Mouse (Mus musculus): ENCODE measurements around the gene Elp6. TPM values are rescaled to one million over a fixed set of nuclear protein-coding genes. Genes with fewer than 3 reads are reported as not detected.

Elp6 gene
- polyA plus RNA-seq, 1 experiment from 2014 or later: 6.3 TPM

DNA sequence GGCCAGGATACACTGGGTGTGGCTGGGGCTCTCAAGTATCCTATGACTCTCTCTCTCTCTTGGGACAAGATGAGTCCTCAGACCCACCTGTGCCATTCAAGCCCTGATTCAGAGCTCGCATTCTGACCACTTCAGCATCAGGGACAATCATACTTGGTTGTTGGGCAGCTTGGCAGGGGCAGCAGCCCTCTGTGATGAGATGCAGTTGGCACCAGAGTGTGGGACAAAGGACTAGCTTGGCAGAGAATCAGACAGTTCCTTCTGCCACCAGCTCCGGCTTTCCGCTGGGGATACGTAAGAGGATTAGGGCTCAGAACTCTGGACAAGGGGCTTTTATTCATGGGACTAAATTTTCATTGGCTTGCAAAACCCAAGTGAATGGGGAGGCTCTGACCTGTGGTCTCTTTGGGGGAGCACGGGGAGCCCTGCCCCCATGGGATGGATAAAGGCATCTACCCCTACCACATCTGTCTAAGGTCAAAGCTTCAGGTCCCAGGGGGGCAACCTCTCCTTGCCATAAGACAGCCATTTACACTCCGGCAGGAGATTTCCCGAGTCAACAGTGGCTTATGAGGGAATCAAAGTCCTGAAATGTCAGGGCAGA, 17.6 kb upstream of the Elp6 start:
- no peak for TF ChIP-seq CTCF (IDR thresholded peaks at IDR 0.05; ENCODE audit: low read depth)
- H3K9me3 ChIP-seq (ENCODE audit: control insufficient read depth): no peaks in the 10 kb centered on the region
- WGBS: 83% methylated on average over 7 of the region's 7 CpGs
- H3K36me3 ChIP-seq (ENCODE audit: control insufficient read depth, insufficient read depth): no peaks in the 10 kb centered on the region
- no peak overlapping the region for H3K27ac ChIP-seq (ENCODE audit: low read depth, low read length)
- H3K4me3 ChIP-seq (ENCODE audit: low read depth, low read length): no peak overlapping the region
- ATAC-seq: no peak
- H3K4me1 ChIP-seq (replicated peaks; ENCODE audit: control insufficient read depth, insufficient read depth, low read length): no peaks in the 10 kb centered on the region
- no peak overlapping the region for H3K9ac ChIP-seq (ENCODE audit: low read depth, low read length)
- H3K27me3 ChIP-seq (replicated peaks; ENCODE audit: control insufficient read depth, insufficient read depth, low read length): no peaks in the 10 kb centered on the region
- no peak overlapping the region for H3K4me2 ChIP-seq (replicated peaks; ENCODE audit: low read depth)

- TF ChIP-seq CTCF (IDR thresholded peaks at IDR 0.05; ENCODE audit: low read depth): no peak
- Histone ChIP-seq H3K9ac (ENCODE audit: low read depth, low read length) (no peak overlapping the region), H3K27ac (ENCODE audit: low read depth, low read length) (no peak overlapping the region), H3K4me3 (ENCODE audit: low read depth, low read length) (no peak overlapping the region), H3K4me2 (replicated peaks; ENCODE audit: low read depth) (no peak overlapping the region), H3K9me3 (ENCODE audit: control insufficient read depth) (no peaks in the 10 kb centered on the region), H3K4me1 (replicated peaks; ENCODE audit: control insufficient read depth, insufficient read depth, low read length) (no peaks in the 10 kb centered on the region), H3K27me3 (replicated peaks; ENCODE audit: control insufficient read depth, insufficient read depth, low read length) (no peaks in the 10 kb centered on the region), H3K36me3 (ENCODE audit: control insufficient read depth, insufficient read depth) (no peaks in the 10 kb centered on the region)
- 71% methylated on average over 12 of the region's 12 CpGs for WGBS
- ATAC-seq: no peak
Measured at GRCm38 (mm10) chr9:110293254-110293718, 11.7 kb upstream of the Elp6 start.

GRCm38 (mm10) chr9:110293873-110294415, 11.0 kb upstream of the Elp6 start:
- H3K4me2 ChIP-seq (replicated peaks; ENCODE audit: low read depth): no peak overlapping the region
- H3K9ac ChIP-seq (ENCODE audit: low read depth, low read length): no peak overlapping the region
- no peaks in the 10 kb centered on the region for H3K9me3 ChIP-seq (ENCODE audit: control insufficient read depth)
- no peaks in the 10 kb centered on the region for H3K36me3 ChIP-seq (ENCODE audit: control insufficient read depth, insufficient read depth)
- H3K27ac ChIP-seq (ENCODE audit: low read depth, low read length): no peak overlapping the region
- 82% methylated on average over 13 of the region's 13 CpGs for WGBS
- no peak overlapping the region for H3K4me3 ChIP-seq (ENCODE audit: low read depth, low read length)
- no peak for ATAC-seq
- H3K4me1 ChIP-seq (replicated peaks; ENCODE audit: control insufficient read depth, insufficient read depth, low read length): no peaks in the 10 kb centered on the region
- no peak for TF ChIP-seq CTCF (IDR thresholded peaks at IDR 0.05; ENCODE audit: low read depth)
- H3K27me3 ChIP-seq (replicated peaks; ENCODE audit: control insufficient read depth, insufficient read depth, low read length): no peaks in the 10 kb centered on the region

DNA sequence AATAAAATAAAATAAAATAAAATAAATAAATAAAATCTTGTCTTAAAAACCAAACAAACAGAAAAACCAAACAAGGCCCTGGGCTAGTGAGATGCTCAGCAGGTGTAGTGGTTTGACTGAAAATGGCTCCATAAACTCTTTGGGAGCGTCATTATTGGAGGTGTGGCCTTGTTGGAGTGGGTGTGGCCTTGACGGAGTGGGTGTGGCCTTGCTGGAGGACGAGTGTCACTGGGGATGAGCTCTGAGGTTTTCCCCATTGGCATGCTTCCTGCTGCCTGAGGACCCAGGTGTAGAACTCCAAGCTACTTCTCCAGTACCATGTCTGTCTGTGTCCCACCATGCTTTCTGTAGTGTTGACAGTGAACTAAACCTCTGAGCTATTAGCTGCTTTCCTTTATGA, 10.2 kb upstream of the Elp6 start:
- H3K9ac ChIP-seq (ENCODE audit: low read depth, low read length): no peak overlapping the region
- ATAC-seq: no peak
- no peaks in the 10 kb centered on the region for H3K4me1 ChIP-seq (replicated peaks; ENCODE audit: control insufficient read depth, insufficient read depth, low read length)
- H3K4me2 ChIP-seq (replicated peaks; ENCODE audit: low read depth): no peak overlapping the region
- no peaks in the 10 kb centered on the region for H3K9me3 ChIP-seq (ENCODE audit: control insufficient read depth)
- no peaks in the 10 kb centered on the region for H3K27me3 ChIP-seq (replicated peaks; ENCODE audit: control insufficient read depth, insufficient read depth, low read length)
- no peak overlapping the region for H3K27ac ChIP-seq (ENCODE audit: low read depth, low read length)
- WGBS: 43% methylated on average over 3 of the region's 3 CpGs
- no peaks in the 10 kb centered on the region for H3K36me3 ChIP-seq (ENCODE audit: control insufficient read depth, insufficient read depth)
- TF ChIP-seq CTCF (IDR thresholded peaks at IDR 0.05; ENCODE audit: low read depth): no peak
- no peak overlapping the region for H3K4me3 ChIP-seq (ENCODE audit: low read depth, low read length)

DNA sequence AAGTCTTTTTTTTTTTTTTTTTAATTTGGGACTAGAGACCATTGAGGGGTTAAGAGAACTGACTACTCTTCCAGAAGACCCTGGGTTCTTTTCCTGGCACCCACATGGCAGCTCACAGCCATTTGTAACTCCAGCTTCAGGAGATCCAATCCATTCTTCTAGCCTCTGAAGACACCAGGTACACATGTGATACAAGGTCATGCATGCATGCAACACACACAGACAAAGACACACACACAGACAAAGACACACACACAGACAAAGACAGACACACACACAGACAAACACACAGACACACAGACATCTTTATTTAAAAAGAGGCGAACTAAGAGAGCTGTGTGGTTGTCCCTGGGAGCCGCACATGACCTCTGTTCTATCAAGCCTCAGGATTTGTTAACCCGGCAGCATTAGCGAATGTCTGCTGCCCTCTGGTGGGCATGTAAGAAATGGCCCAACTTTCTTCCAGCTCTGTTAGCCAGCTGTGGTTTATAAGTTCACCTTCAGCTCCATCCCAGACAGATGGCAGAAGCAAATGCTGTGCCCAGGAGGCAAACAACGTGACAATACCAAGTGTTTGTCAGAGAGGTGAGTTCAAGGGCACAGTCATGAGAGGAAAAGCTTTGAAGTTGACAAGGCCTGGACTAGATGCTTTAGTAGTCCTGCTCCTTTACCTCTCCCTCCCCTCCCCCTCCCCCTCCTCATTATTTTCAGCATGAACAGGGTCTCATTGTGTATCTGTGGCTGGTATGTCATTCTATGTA, 7.9 kb upstream of the Elp6 start:
- 5% methylated on average over 5 of the region's 5 CpGs for WGBS
- Histone ChIP-seq H3K4me2 (replicated peaks; ENCODE audit: low read depth) (no peak overlapping the region), H3K27ac (ENCODE audit: low read depth, low read length) (no peak overlapping the region), H3K36me3 (ENCODE audit: control insufficient read depth, insufficient read depth) (no peaks in the 10 kb centered on the region), H3K4me1 (replicated peaks; ENCODE audit: control insufficient read depth, insufficient read depth, low read length) (no peaks in the 10 kb centered on the region), H3K4me3 (ENCODE audit: low read depth, low read length) (no peak overlapping the region), H3K9me3 (ENCODE audit: control insufficient read depth) (no peaks in the 10 kb centered on the region), H3K27me3 (replicated peaks; ENCODE audit: control insufficient read depth, insufficient read depth, low read length) (no peaks in the 10 kb centered on the region), H3K9ac (ENCODE audit: low read depth, low read length) (no peak overlapping the region)
- peak; percentile 96 for TF ChIP-seq CTCF (IDR thresholded peaks at IDR 0.05; ENCODE audit: low read depth)
- ATAC-seq: peak; percentile 53; the same call in 1 of the 2 replicates

DNA sequence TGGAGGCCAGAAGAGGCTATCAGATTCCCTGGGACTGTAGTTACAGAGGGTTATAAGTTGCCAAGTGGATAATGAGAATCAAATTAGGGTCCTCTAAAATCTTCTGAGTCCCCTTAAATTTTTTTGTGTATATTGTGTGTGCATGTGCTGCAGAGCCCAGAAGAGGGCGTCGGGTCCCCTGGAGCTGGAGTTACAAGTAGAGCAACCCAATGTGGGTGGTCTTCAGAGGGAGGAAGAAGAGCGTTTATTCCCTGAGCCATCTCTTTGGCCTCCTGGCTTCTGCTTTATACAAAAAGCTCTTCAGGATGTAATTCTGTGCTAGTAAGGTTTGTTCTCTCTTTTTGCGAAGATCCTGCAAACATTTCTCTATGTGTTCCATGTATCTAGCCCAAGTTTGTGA, 457 bp upstream of the Elp6 start:
- no peaks in the 10 kb centered on the region for H3K9me3 ChIP-seq (ENCODE audit: control insufficient read depth)
- 5% methylated on average over 4 of the region's 4 CpGs for WGBS
- H3K36me3 ChIP-seq (ENCODE audit: control insufficient read depth, insufficient read depth): no peaks in the 10 kb centered on the region
- no peaks in the 10 kb centered on the region for H3K27me3 ChIP-seq (replicated peaks; ENCODE audit: control insufficient read depth, insufficient read depth, low read length)
- H3K9ac ChIP-seq (ENCODE audit: low read depth, low read length): peak overlapping the region; percentile 59
- H3K4me1 ChIP-seq (replicated peaks; ENCODE audit: control insufficient read depth, insufficient read depth, low read length): no peaks in the 10 kb centered on the region
- peak overlapping the region; percentile 87 for H3K4me2 ChIP-seq (replicated peaks; ENCODE audit: low read depth)
- ATAC-seq: no peak
- peak; percentile 56 for TF ChIP-seq CTCF (IDR thresholded peaks at IDR 0.05; ENCODE audit: low read depth)
- peak overlapping the region; percentile 87 for H3K27ac ChIP-seq (ENCODE audit: low read depth, low read length)
- peak overlapping the region; percentile 63 for H3K4me3 ChIP-seq (ENCODE audit: low read depth, low read length)
